Mouse (Mus musculus): Measurements from ENCODE around the gene Scml2. TPM values are rescaled to one million over a fixed set of nuclear protein-coding genes. Genes with fewer than 3 reads are reported as not detected.
"Not testable (repeated sequence)": the region's sequence is repeated elsewhere in the genome, so short reads cannot be mapped to it uniquely, and the experiment has no call there.

Scml2 gene
- polyA plus RNA-seq (2012; rRNA removed), result 0.22 and 0.30 TPM in 2 replicates

DNA sequence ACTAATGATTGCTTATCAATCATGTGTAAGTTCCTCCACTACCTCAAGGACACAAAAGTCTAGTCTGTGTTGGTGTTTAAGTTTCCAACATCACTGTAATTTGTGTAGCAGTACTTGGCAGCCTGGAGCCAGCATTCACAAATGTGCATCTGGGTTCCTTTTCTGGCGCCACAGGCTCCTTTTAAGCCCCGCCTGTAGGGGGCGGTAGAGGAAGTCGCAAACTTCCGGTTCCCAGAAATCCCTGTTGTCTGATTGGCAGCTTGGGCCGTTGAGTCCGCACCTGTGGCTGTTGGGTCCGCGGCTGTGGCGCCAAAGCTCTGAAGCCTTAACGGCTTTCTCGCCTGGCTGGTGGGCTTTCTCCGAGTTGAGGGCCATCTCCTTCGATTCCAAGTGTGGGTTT is at the start of gene Scml2:
Gene Scml2, plus strand, starts transcription at position 301 of the 400 bp plus-strand sequence.
- not testable (repeated sequence) for DNase-seq (ENCODE audit: low read depth)

DNA sequence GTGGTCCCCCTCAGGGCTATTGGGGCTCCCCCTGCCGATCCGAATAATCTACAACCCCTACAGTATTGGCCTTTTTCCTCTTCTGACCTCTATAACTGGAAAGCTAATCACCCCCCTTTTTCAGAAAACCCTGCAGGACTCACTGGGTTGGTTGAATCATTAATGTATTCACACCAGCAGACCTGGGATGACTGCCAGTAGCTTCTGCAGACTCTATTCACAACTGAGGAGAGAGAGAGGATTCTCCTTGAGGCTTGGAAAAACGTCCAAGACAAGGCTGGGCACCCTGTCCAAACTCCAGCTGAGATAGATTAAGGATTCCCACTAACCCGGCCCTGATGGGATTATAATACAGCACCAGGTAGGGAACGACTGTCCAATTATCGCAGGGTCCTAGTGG is 41.4 kb upstream of the Scml2 start:
- DNase-seq (ENCODE audit: low read depth), result not testable (repeated sequence)

DNA sequence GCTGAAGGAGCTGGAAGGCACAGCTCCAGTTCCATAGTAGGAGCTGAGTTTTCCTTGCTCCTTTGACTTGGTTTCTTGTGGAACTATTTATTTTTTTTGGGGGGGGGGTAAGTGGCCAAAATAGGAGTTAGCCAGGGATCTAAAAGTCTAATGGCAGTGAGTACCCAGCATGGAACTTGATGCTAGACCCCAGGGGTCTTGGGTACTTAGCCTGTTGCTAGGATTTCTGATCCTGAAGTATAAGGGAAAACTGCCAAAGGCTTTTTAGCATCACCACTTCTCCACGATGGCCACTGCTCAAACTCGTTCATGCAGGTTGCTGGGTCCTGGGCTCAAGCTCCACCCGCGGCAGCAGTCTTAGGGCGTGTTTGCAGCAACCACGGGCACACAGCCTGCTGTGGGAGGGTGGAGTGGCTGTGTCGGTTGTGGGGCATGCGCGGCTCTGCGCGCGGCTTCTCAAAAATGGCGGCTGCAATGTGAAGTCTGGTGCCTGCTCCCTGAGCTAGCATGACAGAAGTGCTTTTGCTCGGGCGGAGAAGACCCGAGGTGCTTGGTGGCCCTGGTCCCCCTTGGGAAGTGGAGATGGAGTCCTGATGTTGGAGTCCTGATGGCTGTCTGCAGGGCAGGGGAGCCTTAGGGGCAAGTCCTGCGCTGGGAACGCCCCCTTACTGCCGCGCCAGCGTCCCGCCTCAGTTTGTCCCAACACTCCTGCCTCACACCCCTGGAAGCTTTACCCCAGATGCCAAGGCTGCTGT is 45.5 kb downstream of the Scml2 start:
- no peak for DNase-seq (ENCODE audit: low read depth)

DNA sequence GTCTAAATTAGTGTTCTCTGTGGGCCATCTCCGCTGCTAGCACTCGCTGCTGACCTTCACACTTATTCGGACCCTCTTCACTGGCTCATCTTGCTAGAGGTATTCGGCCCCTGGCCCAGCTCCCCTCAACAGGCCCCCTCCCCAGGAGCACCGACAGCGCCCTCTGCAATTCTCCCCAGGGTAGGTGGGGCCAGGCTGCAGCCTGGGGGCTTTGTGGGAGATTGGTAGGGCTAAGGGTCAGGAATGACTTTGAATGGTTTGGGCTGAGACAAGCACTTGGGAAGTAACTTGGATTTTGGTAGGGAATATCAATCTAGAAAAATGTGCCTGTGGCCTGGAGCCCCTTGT is 46.0 kb downstream of the Scml2 start:
- DNase-seq (ENCODE audit: low read depth), result no peak

DNA sequence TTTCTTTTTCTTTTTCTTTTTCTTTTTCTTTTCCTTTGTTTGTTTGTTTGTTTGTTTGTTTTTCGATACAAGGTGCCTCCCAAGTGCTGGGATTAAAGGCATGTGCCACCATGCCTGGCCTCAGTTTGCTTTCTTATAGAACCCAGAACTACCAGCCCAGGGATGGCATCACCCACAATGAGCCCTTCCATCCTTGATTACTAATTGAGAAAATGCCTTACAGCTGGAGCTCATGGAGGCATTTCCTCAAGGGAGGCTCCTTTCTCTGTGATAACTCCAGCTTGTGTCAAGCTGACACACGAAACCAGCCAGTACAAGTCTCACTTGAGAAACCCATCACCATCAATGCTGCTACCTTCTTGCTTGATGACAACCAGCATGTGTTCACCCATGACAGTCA is 170.2 kb downstream of the Scml2 start, which contains the start of gene Gm15262:
Gene Gm15262, plus strand, starts transcription at position 301 of the 400 bp plus-strand sequence.
- not testable (repeated sequence) for DNase-seq (ENCODE audit: low read depth)

Other genes starting within 250 kb of the Scml2 start
- gene Gja6, start 210.1 kb upstream of the Scml2 start, polyA plus RNA-seq (2012; rRNA removed), result 0.11 and 0.13 TPM in 2 replicates
- 0.69 and 0.76 TPM in 2 replicates for gene Cdkl5, start 122.5 kb upstream of the Scml2 start, polyA plus RNA-seq (2012; rRNA removed)
- not detected in 2 replicates for gene Gm15262, start 170.3 kb downstream of the Scml2 start, polyA plus RNA-seq (2012; rRNA removed)

All from gonadal fat pad, adult 2 months (tissue).